Mouse (Mus musculus): ENCODE measurements around the gene Btbd16. TPM values are rescaled to one million over a fixed set of nuclear protein-coding genes. Genes with fewer than 3 reads are reported as not detected.

Gene Btbd16
- total and polyA plus RNA-seq, 2 experiments, result 0.06 TPM; not detected in 1

GRCm38 (mm10) chr7:130732908-130733307 is 41.0 kb upstream of the Btbd16 start:
- no peak overlapping the region for H3K27ac ChIP-seq (replicated peaks; ENCODE audit: insufficient read depth, low read depth, low read length)
- H3K4me3 ChIP-seq (ENCODE audit: insufficient read depth, low read depth, low read length), result no peak overlapping the region
- no peaks in the 10 kb centered on the region for H3K4me1 ChIP-seq (ENCODE audit: control insufficient read depth, insufficient read depth, low read length)
- DNase-seq (ENCODE audit: extremely low read depth, low read depth, low spot score), result no peak
- peaks cover 21% of the 10 kb centered on the region for H3K36me3 ChIP-seq (ENCODE audit: control insufficient read depth, insufficient read depth, low read length)
- no peaks in the 10 kb centered on the region for H3K79me2 ChIP-seq (ENCODE audit: control insufficient read depth, insufficient read depth, low read length)
- H3K27me3 ChIP-seq (ENCODE audit: control insufficient read depth, insufficient read depth, low read length), result no peaks in the 10 kb centered on the region
- WGBS, result 92% methylated on average over 6 of the region's 6 CpGs
- no peak for TF ChIP-seq POLR2A (IDR thresholded peaks at IDR 0.05; ENCODE audit: extremely low read depth, insufficient read depth, low read length)
- TF ChIP-seq CTCF (IDR thresholded peaks at IDR 0.05; ENCODE audit: low read depth, low read length), result no peak
- no peak overlapping the region for H3K9ac ChIP-seq (ENCODE audit: low read depth, low read length)

GRCm38 (mm10) chr7:130733423-130733822 is 40.4 kb upstream of the Btbd16 start:
- H3K4me1 ChIP-seq (ENCODE audit: control insufficient read depth, insufficient read depth, low read length), result no peaks in the 10 kb centered on the region
- H3K27ac ChIP-seq (replicated peaks; ENCODE audit: insufficient read depth, low read depth, low read length), result no peak overlapping the region
- no peaks in the 10 kb centered on the region for H3K79me2 ChIP-seq (ENCODE audit: control insufficient read depth, insufficient read depth, low read length)
- no peak overlapping the region for H3K4me3 ChIP-seq (ENCODE audit: insufficient read depth, low read depth, low read length)
- peaks cover 25% of the 10 kb centered on the region for H3K36me3 ChIP-seq (ENCODE audit: control insufficient read depth, insufficient read depth, low read length)
- TF ChIP-seq CTCF (IDR thresholded peaks at IDR 0.05; ENCODE audit: low read depth, low read length) (no peak), POLR2A (IDR thresholded peaks at IDR 0.05; ENCODE audit: extremely low read depth, insufficient read depth, low read length) (no peak)
- H3K27me3 ChIP-seq (ENCODE audit: control insufficient read depth, insufficient read depth, low read length), result no peaks in the 10 kb centered on the region
- H3K9ac ChIP-seq (ENCODE audit: low read depth, low read length), result no peak overlapping the region
- WGBS, result 92% methylated on average over 8 of the region's 8 CpGs
- DNase-seq (ENCODE audit: extremely low read depth, low read depth, low spot score), result no peak

- 98% methylated on average over 2 of the region's 2 CpGs for WGBS
Observed at GRCm38 (mm10) chr7:130734195-130734787, 39.6 kb upstream of the Btbd16 start.

GRCm38 (mm10) chr7:130741099-130741498 is 32.8 kb upstream of the Btbd16 start:
- peaks cover 40% of the 10 kb centered on the region for H3K36me3 ChIP-seq (ENCODE audit: control insufficient read depth, insufficient read depth, low read length)
- no peak for DNase-seq (ENCODE audit: extremely low read depth, low read depth, low spot score)
- WGBS, result 90% methylated on average over 4 of the region's 4 CpGs
- H3K27me3 ChIP-seq (ENCODE audit: control insufficient read depth, insufficient read depth, low read length), result no peaks in the 10 kb centered on the region
- no peak overlapping the region for H3K27ac ChIP-seq (replicated peaks; ENCODE audit: insufficient read depth, low read depth, low read length)
- TF ChIP-seq CTCF (IDR thresholded peaks at IDR 0.05; ENCODE audit: low read depth, low read length), result no peak
- TF ChIP-seq POLR2A (IDR thresholded peaks at IDR 0.05; ENCODE audit: extremely low read depth, insufficient read depth, low read length), result no peak
- no peak overlapping the region for H3K4me3 ChIP-seq (ENCODE audit: insufficient read depth, low read depth, low read length)
- H3K9ac ChIP-seq (ENCODE audit: low read depth, low read length), result no peak overlapping the region
- H3K79me2 ChIP-seq (ENCODE audit: control insufficient read depth, insufficient read depth, low read length), result no peaks in the 10 kb centered on the region
- H3K4me1 ChIP-seq (ENCODE audit: control insufficient read depth, insufficient read depth, low read length), result no peaks in the 10 kb centered on the region

More at GRCm38 (mm10) chr7:130734195-130734787, 39.6 kb upstream of the Btbd16 start:
- no peak overlapping the region for H3K4me3 ChIP-seq (ENCODE audit: insufficient read depth, low read depth, low read length)
- H3K4me1 ChIP-seq (ENCODE audit: control insufficient read depth, insufficient read depth, low read length), result no peaks in the 10 kb centered on the region
- TF ChIP-seq CTCF (IDR thresholded peaks at IDR 0.05; ENCODE audit: low read depth, low read length) (0 out of 2 replicates have a peak, but pooled peaks have one; percentile 5), POLR2A (IDR thresholded peaks at IDR 0.05; ENCODE audit: extremely low read depth, insufficient read depth, low read length) (no peak)
- DNase-seq (ENCODE audit: extremely low read depth, low read depth, low spot score), result no peak
- H3K27me3 ChIP-seq (ENCODE audit: control insufficient read depth, insufficient read depth, low read length), result no peaks in the 10 kb centered on the region
- H3K9ac ChIP-seq (ENCODE audit: low read depth, low read length), result no peak overlapping the region
- H3K36me3 ChIP-seq (ENCODE audit: control insufficient read depth, insufficient read depth, low read length), result peaks cover 28% of the 10 kb centered on the region
- H3K79me2 ChIP-seq (ENCODE audit: control insufficient read depth, insufficient read depth, low read length), result no peaks in the 10 kb centered on the region
- H3K27ac ChIP-seq (replicated peaks; ENCODE audit: insufficient read depth, low read depth, low read length), result no peak overlapping the region

- peaks cover 35% of the 10 kb centered on the region for H3K36me3 ChIP-seq (ENCODE audit: control insufficient read depth, insufficient read depth, low read length)
- 91% methylated on average over 9 of the region's 9 CpGs for WGBS
Observed at GRCm38 (mm10) chr7:130743239-130744025, 30.4 kb upstream of the Btbd16 start.

GRCm38 (mm10) chr7:130749165-130749564 is 24.7 kb upstream of the Btbd16 start:
- 93% methylated on average over 4 of the region's 4 CpGs for WGBS
- H3K4me1 ChIP-seq (ENCODE audit: control insufficient read depth, insufficient read depth, low read length), result no peaks in the 10 kb centered on the region
- no peak overlapping the region for H3K27ac ChIP-seq (replicated peaks; ENCODE audit: insufficient read depth, low read depth, low read length)
- H3K9ac ChIP-seq (ENCODE audit: low read depth, low read length), result no peak overlapping the region
- no peaks in the 10 kb centered on the region for H3K79me2 ChIP-seq (ENCODE audit: control insufficient read depth, insufficient read depth, low read length)
- TF ChIP-seq POLR2A (IDR thresholded peaks at IDR 0.05; ENCODE audit: extremely low read depth, insufficient read depth, low read length) (no peak), CTCF (IDR thresholded peaks at IDR 0.05; ENCODE audit: low read depth, low read length) (no peak)
- H3K36me3 ChIP-seq (ENCODE audit: control insufficient read depth, insufficient read depth, low read length), result peaks cover 25% of the 10 kb centered on the region
- no peak for DNase-seq (ENCODE audit: extremely low read depth, low read depth, low spot score)
- no peak overlapping the region for H3K4me3 ChIP-seq (ENCODE audit: insufficient read depth, low read depth, low read length)
- no peaks in the 10 kb centered on the region for H3K27me3 ChIP-seq (ENCODE audit: control insufficient read depth, insufficient read depth, low read length)

More at GRCm38 (mm10) chr7:130743239-130744025, 30.4 kb upstream of the Btbd16 start:
- Histone ChIP-seq H3K27ac (replicated peaks; ENCODE audit: insufficient read depth, low read depth, low read length) (no peak overlapping the region), H3K9ac (ENCODE audit: low read depth, low read length) (no peak overlapping the region), H3K4me1 (ENCODE audit: control insufficient read depth, insufficient read depth, low read length) (no peaks in the 10 kb centered on the region), H3K4me3 (ENCODE audit: insufficient read depth, low read depth, low read length) (no peak overlapping the region), H3K27me3 (ENCODE audit: control insufficient read depth, insufficient read depth, low read length) (no peaks in the 10 kb centered on the region), H3K79me2 (ENCODE audit: control insufficient read depth, insufficient read depth, low read length) (no peaks in the 10 kb centered on the region)
- DNase-seq (ENCODE audit: extremely low read depth, low read depth, low spot score), result no peak
- TF ChIP-seq CTCF (IDR thresholded peaks at IDR 0.05; ENCODE audit: low read depth, low read length) (no peak), POLR2A (IDR thresholded peaks at IDR 0.05; ENCODE audit: extremely low read depth, insufficient read depth, low read length) (no peak)

Data from liver, adult 2 months (tissue).